Mouse (Mus musculus) gastrocnemius, adult 2 months (tissue): ENCODE measurements around the gene Pkn3. TPM values are rescaled to one million over a fixed set of nuclear protein-coding genes. Genes with fewer than 3 reads are reported as not detected.
"Not testable (repeated sequence)": the region's sequence is repeated elsewhere in the genome, so short reads cannot be mapped to it uniquely, and the experiment has no call there.

Experiments
- DNase-seq: peaks from one replicate; pipeline ENCODE4 v3.0.0; 2022
- H3K27ac ChIP-seq: fragments of 200-600 bp; 2 replicates; pipeline ENCODE4 v1.8.1; 2022; ENCODE audit warnings: mild to moderate bottlenecking
- H3K4me3 ChIP-seq: fragments of 200-600 bp; 2 replicates; pipeline ENCODE4 v1.8.1; 2022; ENCODE audit warnings: mild to moderate bottlenecking, moderate library complexity
- CTCF ChIP-seq: fragments of 200-600 bp; IDR thresholded peaks from 2 replicates; pipeline ENCODE4 v1.8.1; 2022; ENCODE audit warnings: antibody characterized with exemption, mild to moderate bottlenecking, moderate library complexity
- intact Hi-C: fragments of 180-260 bp; cut with DNase I; formaldehyde crosslinking; loops from one replicate; pipeline ENCODE4 v1.15.1; 2025
- total RNA-seq, 2 experiments: library from RNA; stranded (reverse); gene quantifications; 2 replicates each; pipeline ENCODE4 v1.2.3; 2021

Gene Pkn3
- total RNA-seq, 2 experiments from 2014 or later: 3.6 to 4.1 TPM

DNA sequence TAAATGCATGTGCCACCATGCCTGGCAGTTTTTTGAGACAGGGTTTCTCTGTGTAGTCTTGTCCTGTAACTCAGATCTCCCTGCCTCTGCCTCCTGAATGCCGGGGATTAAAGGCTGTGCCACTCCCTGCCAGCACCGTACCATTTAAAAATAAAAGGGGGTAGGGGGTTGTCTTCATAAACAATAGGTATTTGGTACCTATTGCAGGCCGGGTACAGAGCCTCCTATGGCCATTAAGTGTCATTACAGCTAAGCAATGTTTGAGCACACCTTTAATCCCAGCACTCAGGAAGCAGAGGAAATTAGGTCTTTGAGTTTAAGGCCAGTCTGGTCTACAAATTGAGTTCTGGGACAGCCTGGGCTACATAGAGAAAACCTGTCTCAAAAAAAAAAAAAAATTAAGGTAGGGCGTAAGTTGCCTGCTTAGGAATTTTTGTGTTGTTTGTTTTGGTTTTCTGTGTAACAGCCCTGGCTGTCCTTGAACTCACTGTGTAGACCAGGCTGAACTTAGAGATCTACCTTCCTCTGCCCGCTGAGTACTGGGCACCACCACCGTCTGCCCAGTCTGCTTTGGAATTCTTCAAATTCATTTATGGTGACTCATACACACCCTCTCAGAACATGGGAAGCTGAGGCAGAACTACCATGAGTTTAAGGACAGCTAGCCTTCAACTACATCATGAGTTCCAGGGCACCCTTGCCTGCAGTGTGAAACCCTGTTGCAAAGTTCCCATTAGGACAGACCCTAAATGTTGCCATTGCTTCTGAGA lies 25.3 kb upstream of the Pkn3 start:
- H3K27ac ChIP-seq: no peak overlapping the region
- DNase-seq: no peak
- intact Hi-C loops: no loop called here
- peak; percentile 49 for TF ChIP-seq CTCF
- no peak overlapping the region for H3K4me3 ChIP-seq

DNA sequence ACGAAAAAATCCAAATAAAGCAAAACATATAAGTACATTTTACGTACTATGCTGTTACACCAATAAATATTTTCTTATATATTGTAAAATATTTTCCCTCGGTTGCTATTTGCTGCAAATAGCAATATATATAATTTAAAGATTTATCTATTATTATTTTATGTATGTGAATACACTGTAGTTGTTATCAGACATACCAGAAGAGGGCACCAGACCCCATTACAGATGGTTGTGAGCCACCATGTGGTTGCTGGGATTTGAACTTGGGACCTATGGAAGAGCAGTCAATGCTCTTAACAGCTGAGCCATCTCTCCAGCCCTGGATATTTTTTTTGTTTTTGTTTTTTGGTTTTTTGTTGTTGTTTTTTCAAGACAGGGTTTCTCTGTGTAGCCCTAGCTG lies 22.2 kb upstream of the Pkn3 start:
- TF ChIP-seq CTCF: peak; percentile 25; the same call in 1 of the 2 replicates
- H3K4me3 ChIP-seq, intact Hi-C loops, DNase-seq, H3K27ac ChIP-seq: not testable (repeated sequence)

DNA sequence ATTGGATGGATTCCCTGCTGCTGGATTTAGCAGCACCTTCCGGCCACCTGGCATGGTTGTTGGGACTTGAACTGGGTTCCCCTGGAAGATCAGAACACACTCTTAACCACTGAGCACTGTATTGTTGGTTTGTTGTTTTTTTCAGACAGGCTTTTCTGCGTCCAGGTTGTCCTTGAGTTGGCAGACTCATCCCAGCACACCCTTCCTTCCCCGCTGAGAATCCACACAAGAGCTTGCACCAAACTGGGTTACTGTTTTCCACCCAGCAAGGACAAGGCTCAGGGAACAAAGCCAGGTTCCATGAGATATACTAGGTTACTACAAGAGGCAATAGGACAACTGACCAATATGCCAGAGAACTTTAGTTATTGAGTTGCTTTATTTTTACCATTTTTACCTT lies 20.7 kb upstream of the Pkn3 start:
- intact Hi-C loops: no loop called here
- DNase-seq: no peak
- H3K4me3 ChIP-seq: no peak overlapping the region
- H3K27ac ChIP-seq: no peak overlapping the region
- TF ChIP-seq CTCF: no peak

DNA sequence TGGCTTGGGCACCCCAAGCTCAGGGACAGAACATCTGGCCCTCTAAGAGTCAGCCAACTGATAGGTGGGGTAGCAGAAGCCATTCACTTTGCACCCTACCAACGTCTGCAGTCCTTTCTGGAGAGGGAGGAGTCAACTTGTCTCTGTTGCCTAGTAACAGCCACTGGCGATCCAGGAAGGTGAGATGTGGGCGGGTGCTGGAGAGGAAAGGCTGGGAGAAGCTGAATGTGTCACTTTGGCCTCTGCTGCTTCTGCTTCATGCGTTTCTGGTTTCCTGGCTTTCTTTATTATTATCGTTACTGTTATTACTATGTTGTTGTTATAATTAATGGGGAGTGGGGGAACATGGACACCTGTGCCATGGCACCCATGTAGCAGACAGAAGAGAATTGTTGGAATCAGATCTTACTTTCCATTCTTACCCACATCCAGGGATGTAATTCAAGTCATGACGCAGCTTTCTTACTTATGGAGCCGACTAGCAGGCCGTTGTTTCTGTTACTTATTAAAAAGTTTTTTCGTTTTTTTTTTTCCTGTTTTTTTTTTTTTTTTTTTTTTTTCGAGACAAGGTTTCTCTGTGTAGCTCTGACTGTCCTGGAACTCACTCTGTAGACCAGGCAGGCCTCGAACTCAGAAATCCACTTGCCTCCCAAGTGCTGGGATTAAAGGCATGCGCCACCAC lies 20.1 kb upstream of the Pkn3 start, which contains the start of gene Set:
Gene Set, plus strand, starts transcription at position 156 of the 682 bp plus-strand sequence.
- H3K27ac ChIP-seq: no peak within 1 kb of the TSS
- H3K4me3 ChIP-seq: no peak within 1 kb of the TSS
- intact Hi-C loops: no loop called here
- DNase-seq: no peak
- no peak for TF ChIP-seq CTCF

DNA sequence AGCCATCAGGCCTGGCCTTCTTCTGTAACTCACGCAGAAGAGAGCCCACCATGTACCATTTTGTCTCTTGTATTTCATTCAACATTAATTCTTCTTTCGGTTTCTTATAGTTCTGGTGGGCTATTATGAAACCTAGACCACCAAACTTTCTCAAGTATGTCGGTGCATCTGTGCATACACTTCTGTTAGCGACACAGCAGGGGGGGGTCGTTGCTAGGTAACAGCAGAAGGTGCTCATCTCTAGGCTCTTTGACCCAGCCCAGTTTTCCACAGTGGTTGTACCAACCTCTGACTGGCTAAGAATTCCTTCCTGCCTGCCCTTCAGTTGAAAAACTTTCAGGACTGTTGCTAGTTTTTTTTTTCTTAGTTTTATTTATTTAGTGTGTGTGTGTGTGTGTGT lies 19.1 kb upstream of the Pkn3 start:
- no peak overlapping the region for H3K4me3 ChIP-seq
- no peak overlapping the region for H3K27ac ChIP-seq
- intact Hi-C loops: no loop called here
- no peak for TF ChIP-seq CTCF
- DNase-seq: no peak

DNA sequence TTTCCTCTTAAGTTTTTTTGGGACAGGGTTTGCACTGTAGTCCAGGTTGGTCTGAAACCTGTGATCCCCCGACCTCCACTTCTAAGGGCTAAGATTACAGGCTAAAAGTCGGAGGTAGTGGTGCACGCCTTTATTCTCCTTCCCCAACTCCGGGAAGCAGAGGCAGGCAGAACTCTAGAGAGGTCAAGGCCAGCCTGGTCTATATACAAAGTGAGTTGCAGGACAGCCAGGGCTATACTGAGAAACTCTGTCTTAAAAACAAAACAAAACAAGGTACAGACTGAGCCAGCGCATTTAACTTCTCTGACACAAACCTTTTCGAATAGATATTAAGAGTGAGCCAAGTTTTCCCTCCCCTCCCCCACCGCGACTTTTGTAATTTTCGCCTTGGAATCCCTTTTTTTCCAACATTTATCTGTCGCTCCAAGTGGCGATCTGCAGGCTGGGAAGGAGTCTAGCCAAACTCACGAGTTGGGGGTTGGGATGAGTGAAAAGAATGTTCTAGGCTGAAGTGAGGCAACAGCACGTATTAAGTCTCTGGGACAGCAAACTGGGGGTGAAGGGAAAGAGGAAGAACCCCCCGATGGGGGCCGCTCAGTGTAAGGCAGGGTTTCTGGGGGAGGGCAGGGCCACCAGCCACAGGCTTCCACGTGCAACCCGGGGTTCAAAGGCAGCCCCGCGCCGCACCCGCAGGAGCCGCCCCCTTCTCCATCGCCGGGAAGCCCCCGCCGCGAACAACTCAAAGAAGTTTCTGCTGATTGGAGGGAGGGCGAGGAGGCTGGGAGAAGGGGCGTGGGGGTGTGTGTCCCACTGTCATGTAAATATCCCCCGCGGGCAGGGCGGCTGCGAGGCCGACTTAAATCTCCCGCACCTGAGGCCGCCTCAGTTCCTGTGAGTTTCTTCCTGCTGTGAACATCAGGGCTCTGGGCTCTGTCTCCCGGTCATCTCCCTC lies 16.0 kb upstream of the Pkn3 start:
- peak; percentile 40 for DNase-seq
- Histone ChIP-seq H3K27ac (peak overlapping the region; percentile 94), H3K4me3 (peak overlapping the region; percentile 86)
- no peak for TF ChIP-seq CTCF
- intact Hi-C loops: loop anchor here (2.0 kb wide), 1 partner anchor 13 kb away; the partner anchor contains the start of gene Wdr34

DNA sequence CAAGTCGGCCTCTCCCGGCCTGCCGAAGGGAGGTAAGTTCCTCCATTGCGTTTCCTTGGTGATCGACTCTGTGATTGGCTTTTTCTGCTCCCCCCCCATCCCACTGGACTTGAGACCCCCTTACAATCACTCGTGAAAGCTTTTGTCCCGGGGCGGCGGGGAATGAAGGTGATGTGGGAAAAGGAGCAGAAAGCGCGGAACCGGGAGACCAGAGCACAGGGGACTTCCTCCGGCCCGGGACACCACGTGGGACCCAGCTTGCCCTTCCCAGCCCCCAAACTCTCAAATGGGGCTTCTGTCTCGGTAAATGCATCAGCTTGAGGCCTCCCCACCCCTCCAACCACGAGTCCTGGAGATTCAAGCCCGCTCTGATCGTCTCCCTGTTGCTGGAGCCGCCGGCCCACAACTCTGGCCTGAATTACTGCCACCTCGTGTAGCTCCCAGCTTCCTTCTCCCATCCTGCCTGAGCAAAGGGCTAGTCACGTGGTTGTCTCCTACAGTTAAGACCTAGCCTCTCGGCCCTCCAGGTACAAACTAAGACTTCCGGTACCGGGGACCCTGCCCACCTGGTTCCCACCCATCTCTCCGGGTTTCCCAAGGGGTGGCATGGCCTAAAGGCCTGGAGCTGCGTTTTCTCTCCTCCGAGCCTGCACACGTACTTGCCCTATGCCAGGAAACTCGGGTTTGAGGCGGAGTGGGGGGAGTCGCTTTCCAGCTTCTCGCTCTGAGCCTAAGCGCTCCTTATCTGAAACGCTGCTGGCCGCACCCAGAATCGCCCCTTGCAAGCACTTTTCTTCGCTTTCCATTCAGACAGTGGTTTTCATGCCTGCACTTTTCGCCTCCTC lies 15.0 kb upstream of the Pkn3 start:
- 0 out of 2 replicates have a peak, but pooled peaks have one; percentile 2 for TF ChIP-seq CTCF
- peak overlapping the region; percentile 86 for H3K4me3 ChIP-seq
- peak overlapping the region; percentile 94 for H3K27ac ChIP-seq
- DNase-seq: peak; percentile 66
- intact Hi-C loops: loop anchor here (2.0 kb wide), 1 partner anchor 14 kb away; the partner anchor contains the start of gene Wdr34

DNA sequence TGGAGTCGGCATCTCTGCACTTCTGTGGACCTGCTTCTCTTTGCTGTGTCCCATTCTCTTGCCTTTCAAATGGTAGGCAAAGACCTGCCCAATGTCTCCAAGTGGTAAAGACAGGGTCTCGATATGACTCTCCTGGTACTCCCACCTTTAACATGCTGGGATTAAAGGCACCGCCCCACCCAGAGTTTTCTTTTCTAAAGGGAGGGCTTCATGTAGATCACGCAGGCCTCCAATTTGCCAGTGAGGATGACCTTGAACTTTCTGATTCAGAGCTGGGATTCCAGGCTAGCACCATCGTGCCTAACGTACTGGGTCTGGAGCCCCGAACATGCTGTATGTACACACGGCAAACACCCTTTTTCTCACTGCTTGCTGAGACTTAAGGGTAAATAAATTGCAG lies 14.2 kb upstream of the Pkn3 start:
- no peak for TF ChIP-seq CTCF
- no peak for DNase-seq
- intact Hi-C loops: loop anchor here (2.0 kb wide), 1 partner anchor 14 kb away; the partner anchor contains the start of gene Wdr34
- H3K27ac ChIP-seq: peak overlapping the region; percentile 94
- peak overlapping the region; percentile 86 for H3K4me3 ChIP-seq

DNA sequence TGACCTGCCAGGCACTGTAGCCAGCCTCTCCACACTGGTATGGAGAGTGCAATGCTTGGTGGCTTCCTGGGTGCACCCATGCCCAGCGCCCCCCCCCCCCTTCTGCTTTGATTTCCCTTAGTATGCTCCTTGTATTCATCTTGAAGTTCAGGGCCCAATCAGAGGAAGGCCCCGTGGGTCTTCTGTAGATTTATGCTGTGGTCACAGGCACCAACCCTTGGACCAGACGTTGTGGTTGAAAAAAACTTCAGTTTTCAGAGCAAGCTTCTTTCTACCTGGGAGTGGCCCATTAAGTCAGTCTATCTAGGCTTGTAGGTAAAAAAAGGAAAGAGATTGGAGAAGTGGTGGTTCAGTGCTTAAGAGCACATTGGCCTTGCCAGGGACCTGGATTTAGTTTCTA lies 13.7 kb upstream of the Pkn3 start:
- DNase-seq: no peak
- Histone ChIP-seq H3K27ac (0 out of 2 replicates have a peak overlapping the region, but pooled peaks have one; percentile 94), H3K4me3 (no peak overlapping the region)
- TF ChIP-seq CTCF: no peak
- intact Hi-C loops: loop anchor here (2.0 kb wide), 1 partner anchor 15 kb away; the partner anchor contains the start of gene Wdr34

DNA sequence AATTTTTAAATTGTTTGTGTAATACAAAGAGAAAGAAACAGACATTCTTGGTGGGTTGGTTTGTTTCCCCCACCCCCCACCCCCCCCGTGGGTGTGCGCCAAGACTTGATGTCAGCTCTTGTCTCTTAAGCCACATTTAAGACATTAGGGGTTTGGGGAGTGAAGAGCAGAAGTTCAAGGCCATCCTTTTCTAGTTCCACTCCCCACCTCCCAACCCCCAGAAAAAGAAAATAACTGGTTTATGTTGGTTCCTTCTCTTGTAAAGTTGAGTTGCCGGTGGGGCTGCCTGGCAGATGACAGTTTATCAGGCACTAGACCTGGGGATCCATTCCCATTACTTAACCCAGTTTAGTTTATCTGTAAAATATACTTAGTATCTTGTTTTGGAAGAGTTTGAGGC lies 13.2 kb upstream of the Pkn3 start:
- no peak for DNase-seq
- TF ChIP-seq CTCF: no peak
- no peak overlapping the region for H3K27ac ChIP-seq
- intact Hi-C loops: no loop called here
- H3K4me3 ChIP-seq: no peak overlapping the region
